Mouse (Mus musculus): ENCODE data around the gene Mdh1b. TPM values are rescaled to one million over a fixed set of nuclear protein-coding genes. Genes with fewer than 3 reads are reported as not detected.

Gene Mdh1b
- total RNA-seq, 1 experiment from 2014 or later: not detected

- no peak for ATAC-seq (replicated peaks; ENCODE audit: low read depth, poor library complexity, severe bottlenecking)
These were observed 64.0 kb downstream of the Mdh1b start for GRCm38 (mm10) chr1:63666089-63666488.

- ATAC-seq (replicated peaks; ENCODE audit: low read depth, poor library complexity, severe bottlenecking): peak; percentile 80
These were observed 70.5 kb downstream of the Mdh1b start for GRCm38 (mm10) chr1:63659591-63659990.

GRCm38 (mm10) chr1:63658016-63658415 is 72.1 kb downstream of the Mdh1b start:
- ATAC-seq (replicated peaks; ENCODE audit: low read depth, poor library complexity, severe bottlenecking): peak; percentile 90

Other genes starting within 250 kb of the Mdh1b start
- not detected in 2 replicates for gene Gm39653, start 114.3 kb downstream of the Mdh1b start, total RNA-seq (2017)
- gene Dytn, start 43.4 kb downstream of the Mdh1b start, total RNA-seq (2017): not detected in 2 replicates
- gene Fastkd2, start 296 bp upstream of the Mdh1b start, total RNA-seq (2017): 30.0 and 38.2 TPM in 2 replicates
- not detected in 2 replicates for gene 4933402D24Rik, start 38.9 kb upstream of the Mdh1b start, total RNA-seq (2017)

Measured in common myeloid progenitor, adult 5-6 weeks (primary cell).